Mouse (Mus musculus): Measurements from ENCODE around the gene Tmtc1. TPM values are rescaled to one million over a fixed set of nuclear protein-coding genes. Genes with fewer than 3 reads are reported as not detected.

Tmtc1 gene
- total RNA-seq, 4 experiments from 2014 or later = 52.4 to 83.5 (median 65.3) TPM

GRCm38 (mm10) chr6:148421577-148421976 is 22.6 kb downstream of the Tmtc1 start:
- DNase-seq (ENCODE audit: low spot score in 2 of 2) = no peak

- no peak for DNase-seq (ENCODE audit: low spot score in 2 of 2)
Measured at GRCm38 (mm10) chr6:148420387-148420786, 23.8 kb downstream of the Tmtc1 start.

- DNase-seq (ENCODE audit: low spot score in 2 of 2) = no peak
Measured at GRCm38 (mm10) chr6:148416597-148416996, 27.6 kb downstream of the Tmtc1 start.

- DNase-seq (ENCODE audit: low spot score in 2 of 2) = no peak
Measured at GRCm38 (mm10) chr6:148413638-148414037, 30.6 kb downstream of the Tmtc1 start.

- DNase-seq (ENCODE audit: low spot score in 2 of 2) = no peak
Measured at GRCm38 (mm10) chr6:148406792-148407490, 37.2 kb downstream of the Tmtc1 start.

- DNase-seq (ENCODE audit: low spot score in 2 of 2) = no peak
Measured at GRCm38 (mm10) chr6:148405599-148405998, 38.6 kb downstream of the Tmtc1 start.

- DNase-seq (ENCODE audit: low spot score in 2 of 2) = no peak
Measured at GRCm38 (mm10) chr6:148404500-148404899, 39.7 kb downstream of the Tmtc1 start.

GRCm38 (mm10) chr6:148403761-148404160 is 40.4 kb downstream of the Tmtc1 start:
- DNase-seq (ENCODE audit: low spot score in 2 of 2) = no peak

- DNase-seq (ENCODE audit: low spot score in 2 of 2) = no peak
Measured at GRCm38 (mm10) chr6:148401031-148401430, 43.2 kb downstream of the Tmtc1 start.

GRCm38 (mm10) chr6:148399541-148399940 is 44.6 kb downstream of the Tmtc1 start:
- peak in 1 of 2 experiments; percentile 49 for DNase-seq (ENCODE audit: low spot score in 2 of 2)

GRCm38 (mm10) chr6:148398888-148399287 is 45.3 kb downstream of the Tmtc1 start:
- DNase-seq (ENCODE audit: low spot score in 2 of 2) = no peak

- no peak for DNase-seq (ENCODE audit: low spot score in 2 of 2)
Measured at GRCm38 (mm10) chr6:148397270-148397669, 46.9 kb downstream of the Tmtc1 start.

GRCm38 (mm10) chr6:148395272-148395671 is 48.9 kb downstream of the Tmtc1 start:
- DNase-seq (ENCODE audit: low spot score in 2 of 2) = no peak

- no peak for DNase-seq (ENCODE audit: low spot score in 2 of 2)
Measured at GRCm38 (mm10) chr6:148394294-148394693, 49.9 kb downstream of the Tmtc1 start.

GRCm38 (mm10) chr6:148392147-148392546 is 52.0 kb downstream of the Tmtc1 start:
- no peak for DNase-seq (ENCODE audit: low spot score in 2 of 2)

GRCm38 (mm10) chr6:148391286-148391685 is 52.9 kb downstream of the Tmtc1 start:
- DNase-seq (ENCODE audit: low spot score in 2 of 2) = no peak

GRCm38 (mm10) chr6:148390630-148391276 is 53.4 kb downstream of the Tmtc1 start:
- no peak for DNase-seq (ENCODE audit: low spot score in 2 of 2)

- no peak for DNase-seq (ENCODE audit: low spot score in 2 of 2)
Measured at GRCm38 (mm10) chr6:148387990-148388389, 56.2 kb downstream of the Tmtc1 start.

- DNase-seq (ENCODE audit: low spot score in 2 of 2) = peak; percentile 21 to 44
Measured at GRCm38 (mm10) chr6:148384111-148384895, 59.9 kb downstream of the Tmtc1 start.

- no peak for DNase-seq (ENCODE audit: low spot score in 2 of 2)
Measured at GRCm38 (mm10) chr6:148381163-148381782, 62.9 kb downstream of the Tmtc1 start.

GRCm38 (mm10) chr6:148375618-148376209 is 68.5 kb downstream of the Tmtc1 start:
- DNase-seq (ENCODE audit: low spot score in 2 of 2) = no peak

Measured in gastrocnemius, adult 8-10 months (tissue).